Mouse (Mus musculus) thymus, postnatal 36 days (tissue): ENCODE data around the gene Wnt10b.

Experiments
- DNase-seq, 2 experiments: peaks; one replicate each; pipeline ENCODE4 v3.0.0; 2022; ENCODE audit warnings: mixed read lengths in 2 of 2

Wnt10b gene

DNA sequence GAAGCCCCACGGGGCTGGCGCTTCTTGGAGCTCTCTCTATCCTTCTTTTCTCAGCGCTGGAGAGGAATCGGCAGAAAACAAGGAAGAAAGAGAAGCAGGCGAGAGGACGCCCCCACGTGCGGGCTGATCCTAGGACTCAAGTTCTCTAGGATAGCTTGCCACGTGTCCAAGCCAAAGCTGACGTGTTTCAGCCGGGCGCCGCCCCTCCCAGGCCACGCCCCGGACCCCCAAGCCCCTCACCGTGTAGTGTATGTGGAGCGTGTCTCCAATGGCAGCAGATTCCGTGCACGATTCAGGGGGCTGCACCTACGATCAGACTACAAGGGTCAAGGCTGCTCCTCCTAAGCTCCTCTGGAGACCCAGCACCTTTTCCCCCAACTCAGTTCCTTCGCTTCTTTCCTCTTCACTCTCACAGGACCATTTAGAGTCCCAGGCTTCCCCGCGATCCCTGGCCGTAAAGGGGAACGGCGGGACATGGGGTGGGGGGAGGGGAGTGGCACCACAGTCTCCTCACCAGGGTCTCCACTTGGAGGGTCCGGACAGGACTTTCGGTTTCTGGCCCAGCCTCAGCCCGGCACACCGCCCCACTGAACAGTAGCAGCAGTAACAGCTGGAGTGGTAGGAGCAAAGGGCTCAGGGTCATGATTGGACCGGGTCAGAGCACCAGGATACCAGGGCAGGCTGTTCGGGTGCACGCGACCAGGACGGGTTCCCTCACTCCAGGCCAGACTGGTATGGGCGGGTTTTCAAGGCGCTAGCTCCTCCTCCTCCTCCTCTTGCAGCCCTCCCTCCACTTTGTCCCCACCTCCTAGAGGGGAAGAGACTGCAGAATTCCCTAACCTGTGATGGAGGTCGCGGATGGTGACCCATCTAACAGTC is 50.3 kb downstream of the Wnt10b start, which contains the start of gene Fkbp11:
Fkbp11 (minus strand) TSS at position 756 of the 879 bp plus-strand sequence.
- DNase-seq, result peak in 1 of 2 experiments; percentile 29

GRCm38 (mm10) chr15:98726746-98727145 is 51.2 kb downstream of the Wnt10b start:
- no peak for DNase-seq

- no peak for DNase-seq
These were observed 51.9 kb downstream of the Wnt10b start for GRCm38 (mm10) chr15:98726079-98726478.

GRCm38 (mm10) chr15:98724441-98724840 is 53.5 kb downstream of the Wnt10b start:
- no peak for DNase-seq

DNA sequence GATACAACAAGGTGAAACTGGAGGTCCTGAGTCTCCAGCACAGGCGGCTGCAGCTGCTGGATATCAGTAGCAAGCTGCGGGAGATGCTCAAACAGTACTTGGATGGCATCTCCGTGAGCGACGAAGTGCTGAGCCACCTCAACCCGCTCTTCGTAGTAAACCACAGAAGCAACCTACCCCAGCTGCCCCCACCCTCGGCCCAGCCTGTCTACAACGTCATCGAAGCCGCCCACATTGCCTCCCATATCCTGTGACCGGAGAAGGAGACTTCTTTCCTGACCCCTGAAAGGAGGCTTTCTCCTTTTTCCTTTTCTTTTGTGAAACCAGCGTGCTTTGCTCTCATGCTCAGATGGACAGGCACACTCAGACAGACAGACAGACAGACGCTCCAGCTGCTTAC is 55.1 kb downstream of the Wnt10b start:
- peak; percentile 25 to 43 for DNase-seq

- no peak for DNase-seq
These were observed 55.8 kb downstream of the Wnt10b start for GRCm38 (mm10) chr15:98722191-98722590.
